Mouse (Mus musculus) limb, embryonic 10.5 days (tissue): Measurements from ENCODE around the gene Rgs6. TPM values are rescaled to one million over a fixed set of nuclear protein-coding genes. Genes with fewer than 3 reads are reported as not detected.

Experiments used
- DNase-seq: peaks from one replicate; pipeline ENCODE4 v3.0.0-alpha.2; 2017; ENCODE audit warnings: low spot score
- H3K27ac ChIP-seq: fragments of 300-500 bp; sonication (generic); 2 replicates; pipeline ENCODE4 v1.5.1; 2016; ENCODE audit warnings: mild to moderate bottlenecking
- H3K27me3 ChIP-seq: fragments of 300-500 bp; sonication (generic); 2 replicates; pipeline ENCODE4 v1.6.1; 2016; ENCODE audit warnings: low read depth, mild to moderate bottlenecking; ENCODE audit not compliant: poor library complexity, severe bottlenecking
- H3K36me3 ChIP-seq: fragments of 300-500 bp; sonication (generic); 2 replicates; pipeline ENCODE4 v1.6.1; 2016; ENCODE audit warnings: mild to moderate bottlenecking, moderate library complexity
- H3K4me1 ChIP-seq: fragments of 300-500 bp; sonication (generic); 2 replicates; pipeline ENCODE4 v1.6.1; 2016
- H3K4me3 ChIP-seq: fragments of 300-500 bp; sonication (generic); 2 replicates; pipeline ENCODE4 v1.5.1; 2016; ENCODE audit warnings: mild to moderate bottlenecking, moderate library complexity
- H3K9me3 ChIP-seq: fragments of 300-500 bp; sonication (generic); replicated peaks from 2 replicates; pipeline ENCODE4 v1.6.1; 2016; ENCODE audit warnings: mild to moderate bottlenecking
- WGBS: fragments of 180-500 bp; shearing (Covaris S2); methylation state at CpG from one replicate; pipeline ENCODE4 v1.1.7; 2016; 5-methylcytosine and 5-hydroxymethylcytosine counted together
- polyA plus RNA-seq: library from polyadenylated mRNA; unstranded; fragments of >200 nt; fragmentation: Nextera tagmentation; extraction: Ambion mirVana; gene quantifications from 2 replicates; pipeline ENCODE4 v1.2.1, GENCODE M21; 2016

The Rgs6 gene
- polyA plus RNA-seq, 1 experiment from 2014 or later, result not detected

DNA sequence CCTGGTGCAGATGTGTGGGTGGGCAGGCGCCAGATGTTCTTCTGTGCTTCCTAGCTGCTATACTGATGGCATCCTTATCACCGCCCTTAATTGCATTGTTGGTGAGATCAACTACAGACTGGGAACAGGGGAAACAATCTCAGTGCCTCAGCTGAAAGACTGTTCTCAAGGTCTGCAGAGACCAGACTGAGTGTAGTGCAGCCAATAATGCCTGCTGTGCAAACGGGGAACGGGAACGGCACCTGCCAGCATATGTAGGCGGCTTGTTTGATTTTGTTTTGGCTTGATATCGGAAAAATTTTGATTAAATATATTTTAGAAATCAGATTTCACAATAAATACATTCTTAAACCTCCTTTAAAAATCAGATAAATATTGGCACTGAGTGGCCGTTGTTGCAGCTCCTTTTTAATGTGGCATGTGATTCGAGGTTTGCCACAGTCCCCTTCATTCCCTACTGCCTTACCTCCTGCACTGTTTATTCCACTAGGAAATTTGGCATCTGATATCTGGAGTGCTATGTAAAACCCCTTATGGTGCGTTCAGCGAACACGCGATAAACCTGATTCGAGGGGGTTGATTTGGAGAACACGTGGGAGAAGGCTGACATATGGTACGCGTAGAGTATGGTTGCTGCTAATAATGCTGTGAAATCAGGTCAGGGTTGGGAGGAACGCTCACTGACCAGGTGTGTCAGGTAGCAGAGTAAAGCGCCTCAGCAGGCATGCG lies 333.4 kb downstream of the Rgs6 start:
- no peak for DNase-seq
- Histone ChIP-seq H3K27ac (no peak overlapping the region), H3K36me3 (no peaks in the 10 kb centered on the region), H3K27me3 (no peaks in the 10 kb centered on the region), H3K4me1 (no peaks in the 10 kb centered on the region), H3K9me3 (no peaks in the 10 kb centered on the region), H3K4me3 (no peak overlapping the region)
- WGBS, result 94% methylated on average over 20 of the region's 20 CpGs

DNA sequence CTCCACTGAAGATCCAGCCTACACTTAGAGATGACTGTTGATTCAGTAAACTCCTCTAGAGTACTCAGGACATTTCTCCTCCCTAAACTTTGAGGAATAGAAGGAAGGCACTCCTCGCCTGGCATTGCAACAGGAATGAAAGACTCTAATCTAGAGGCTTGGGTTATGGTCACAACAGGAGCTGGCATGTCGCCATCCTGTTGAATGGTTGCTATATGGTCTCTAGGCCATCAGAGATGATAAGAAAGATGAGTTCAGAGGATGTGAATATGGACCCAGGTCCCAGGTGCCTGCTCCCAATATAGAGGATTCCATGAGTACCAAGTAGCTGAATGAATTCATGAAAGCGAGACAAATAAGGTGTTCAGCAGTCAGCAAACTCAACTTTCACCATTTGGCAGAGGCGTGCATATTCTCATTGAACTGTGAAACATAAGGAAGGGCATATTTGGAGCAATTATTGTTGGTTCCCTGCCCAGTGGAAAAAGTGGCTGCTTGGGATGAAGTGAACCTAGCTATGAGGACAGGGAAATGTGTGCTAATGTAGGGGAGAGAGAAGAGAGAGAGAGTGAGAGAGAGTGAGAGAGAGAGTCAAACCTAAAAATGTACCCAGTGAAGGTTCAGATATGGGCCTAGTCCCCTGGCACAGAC lies 334.9 kb downstream of the Rgs6 start:
- Histone ChIP-seq H3K27me3 (no peaks in the 10 kb centered on the region), H3K9me3 (no peaks in the 10 kb centered on the region), H3K36me3 (no peaks in the 10 kb centered on the region), H3K27ac (no peak overlapping the region), H3K4me3 (no peak overlapping the region), H3K4me1 (no peaks in the 10 kb centered on the region)
- 96% methylated on average over 4 of the region's 4 CpGs for WGBS
- DNase-seq, result no peak

DNA sequence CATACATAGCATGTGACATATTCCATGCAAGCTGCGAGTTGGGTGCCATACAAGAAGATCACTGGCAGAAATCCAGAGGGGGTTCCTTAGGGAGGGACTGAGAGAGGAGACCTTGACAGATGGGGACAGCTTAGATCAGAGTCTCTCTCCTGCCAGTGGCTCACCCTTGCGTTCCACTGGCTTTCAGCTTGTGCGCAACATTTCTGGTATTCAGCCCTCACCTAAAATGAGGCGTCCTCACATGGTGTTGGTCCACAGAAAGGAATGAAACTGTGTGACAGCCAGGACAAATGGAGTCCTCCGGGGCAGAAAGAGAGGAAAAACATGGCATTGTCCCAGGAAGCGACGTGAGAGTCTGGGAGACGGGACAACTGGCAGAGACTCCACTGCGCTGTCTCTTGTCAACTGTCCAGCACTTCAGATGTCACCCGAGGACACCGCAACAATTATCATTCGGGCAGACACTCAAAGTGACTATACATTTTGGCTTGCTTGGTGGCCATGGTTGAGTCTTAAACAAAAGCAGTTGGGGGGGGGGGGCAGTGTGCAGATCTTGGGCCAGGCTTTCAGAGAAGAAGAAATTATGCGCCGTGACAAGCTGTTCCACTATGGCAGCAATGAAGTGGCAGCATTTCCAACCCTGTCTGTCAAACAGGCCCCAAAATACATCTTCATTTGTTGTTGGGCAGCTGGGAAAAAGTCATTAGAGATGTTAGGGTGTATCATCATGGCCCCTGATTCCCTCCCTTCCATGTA lies 344.8 kb downstream of the Rgs6 start:
- no peaks in the 10 kb centered on the region for H3K27me3 ChIP-seq
- peaks cover 17% of the 10 kb centered on the region for H3K4me1 ChIP-seq
- H3K27ac ChIP-seq, result no peak overlapping the region
- 90% methylated on average over 14 of the region's 14 CpGs for WGBS
- no peaks in the 10 kb centered on the region for H3K9me3 ChIP-seq
- no peak overlapping the region for H3K4me3 ChIP-seq
- DNase-seq, result no peak
- H3K36me3 ChIP-seq, result no peaks in the 10 kb centered on the region

DNA sequence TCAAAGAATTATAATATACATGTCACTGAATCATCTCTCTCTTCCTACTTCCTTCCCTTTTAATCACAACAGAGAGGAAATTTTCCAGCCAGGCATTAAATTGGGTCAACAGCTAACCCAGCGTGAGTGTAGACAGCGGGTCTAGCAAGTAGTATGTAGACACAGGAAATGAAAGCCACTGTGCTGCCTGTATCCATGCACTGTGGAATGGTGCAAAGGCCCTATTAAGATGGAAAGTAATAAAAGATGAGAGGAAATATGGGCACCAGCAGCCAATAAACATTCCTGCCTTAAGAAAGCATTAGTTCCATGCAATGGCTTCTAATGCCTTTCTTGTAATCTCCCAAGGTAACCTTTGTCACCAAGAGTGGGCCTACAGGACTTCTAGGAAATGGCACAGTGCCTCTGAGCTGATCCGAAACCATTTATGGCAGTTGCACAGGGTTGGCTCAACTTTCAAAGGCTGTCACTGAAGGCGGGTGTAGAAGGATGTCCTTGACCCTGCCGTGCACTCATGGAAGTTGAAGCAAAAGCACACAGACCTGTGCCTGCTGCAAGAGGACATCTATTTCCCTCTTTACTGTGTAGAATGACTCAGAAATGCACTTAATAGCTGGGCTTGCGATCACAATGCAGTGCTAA lies 347.1 kb downstream of the Rgs6 start:
- DNase-seq, result no peak
- Histone ChIP-seq H3K27me3 (no peaks in the 10 kb centered on the region), H3K4me3 (no peak overlapping the region), H3K36me3 (no peaks in the 10 kb centered on the region), H3K9me3 (no peaks in the 10 kb centered on the region), H3K27ac (0 out of 2 replicates have a peak overlapping the region, but pooled peaks have one; percentile 25), H3K4me1 (peaks cover 17% of the 10 kb centered on the region)
- WGBS, result 65% methylated on average over 6 of the region's 6 CpGs

DNA sequence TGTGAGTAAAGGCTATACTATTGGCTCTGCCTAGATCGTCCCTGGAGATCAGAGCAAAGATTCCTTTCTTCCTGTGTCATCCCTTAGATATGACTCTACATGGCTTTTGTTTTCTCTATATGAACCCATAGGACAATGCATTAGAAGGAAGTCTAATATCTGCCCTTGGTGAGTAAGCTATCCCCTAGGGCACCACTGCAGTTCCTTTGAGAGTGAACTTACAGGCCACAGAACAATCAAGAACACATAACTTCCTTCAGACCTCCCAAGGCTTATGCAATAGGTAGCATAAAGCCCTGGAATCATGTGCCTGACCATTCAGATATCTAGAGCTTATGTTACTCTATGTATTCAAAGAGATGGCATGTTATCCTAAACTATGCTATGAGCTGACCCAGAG lies 347.7 kb downstream of the Rgs6 start:
- H3K9me3 ChIP-seq, result no peaks in the 10 kb centered on the region
- no peak for DNase-seq
- H3K27ac ChIP-seq, result 0 out of 2 replicates have a peak overlapping the region, but pooled peaks have one; percentile 25
- WGBS, result 93% methylated on average over 1 of the region's 1 CpGs
- no peaks in the 10 kb centered on the region for H3K27me3 ChIP-seq
- peaks cover 17% of the 10 kb centered on the region for H3K4me1 ChIP-seq
- no peak overlapping the region for H3K4me3 ChIP-seq
- H3K36me3 ChIP-seq, result no peaks in the 10 kb centered on the region

DNA sequence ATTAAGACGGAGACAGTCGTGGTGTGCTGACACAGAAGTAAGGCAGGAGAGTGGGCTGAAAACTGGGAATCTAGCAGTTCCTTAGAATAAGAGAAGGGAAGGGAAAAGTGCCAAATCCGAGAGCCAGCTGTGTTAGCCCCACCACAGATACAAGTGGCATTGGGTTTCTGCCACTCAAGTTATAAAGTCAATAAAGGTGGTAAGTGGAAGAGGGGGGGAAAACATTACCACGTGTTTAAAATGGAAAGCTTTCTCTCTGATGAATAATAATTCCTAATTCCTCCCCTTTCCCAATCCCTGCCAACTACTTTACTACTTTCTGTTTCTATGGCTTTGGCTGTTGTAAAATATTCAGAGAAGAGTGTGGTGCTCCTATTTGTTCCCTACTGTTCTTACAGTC lies 352.4 kb downstream of the Rgs6 start:
- 76% methylated on average over 4 of the region's 4 CpGs for WGBS
- DNase-seq, result no peak
- no peak overlapping the region for H3K4me3 ChIP-seq

DNA sequence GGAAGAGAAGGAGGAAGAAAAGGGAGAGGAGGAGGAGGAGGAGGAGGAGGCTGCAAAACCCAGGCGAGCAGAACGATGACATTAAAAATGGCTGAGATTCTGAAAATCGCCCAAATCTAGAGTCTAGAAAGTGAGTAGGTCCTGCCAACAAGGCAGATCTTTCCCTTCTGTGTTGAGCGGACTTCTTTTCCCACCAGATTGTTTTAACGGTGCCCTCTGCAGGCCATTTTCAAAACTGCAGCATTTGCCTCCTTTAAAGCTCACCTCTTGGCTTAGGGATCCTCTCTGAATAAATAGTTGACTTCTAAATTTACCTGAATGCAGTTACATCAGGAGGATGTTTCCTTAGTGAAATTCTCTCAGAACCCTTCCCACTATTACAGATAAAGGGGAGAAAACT lies 358.4 kb downstream of the Rgs6 start:
- Histone ChIP-seq H3K27ac (no peak overlapping the region), H3K4me3 (no peak overlapping the region), H3K27me3 (no peaks in the 10 kb centered on the region), H3K9me3 (no peaks in the 10 kb centered on the region), H3K4me1 (0 out of 2 replicates have a peak, but pooled peaks cover 2% of the 10 kb centered on the region), H3K36me3 (no peaks in the 10 kb centered on the region)
- peak; percentile 78 for DNase-seq
- 22% methylated on average over 5 of the region's 5 CpGs for WGBS

More for the DNA sequence above, 352.4 kb downstream of the Rgs6 start:
- H3K4me1 ChIP-seq, result peaks cover 11% of the 10 kb centered on the region
- H3K36me3 ChIP-seq, result no peaks in the 10 kb centered on the region
- no peak overlapping the region for H3K27ac ChIP-seq
- H3K27me3 ChIP-seq, result no peaks in the 10 kb centered on the region
- H3K9me3 ChIP-seq, result no peaks in the 10 kb centered on the region

DNA sequence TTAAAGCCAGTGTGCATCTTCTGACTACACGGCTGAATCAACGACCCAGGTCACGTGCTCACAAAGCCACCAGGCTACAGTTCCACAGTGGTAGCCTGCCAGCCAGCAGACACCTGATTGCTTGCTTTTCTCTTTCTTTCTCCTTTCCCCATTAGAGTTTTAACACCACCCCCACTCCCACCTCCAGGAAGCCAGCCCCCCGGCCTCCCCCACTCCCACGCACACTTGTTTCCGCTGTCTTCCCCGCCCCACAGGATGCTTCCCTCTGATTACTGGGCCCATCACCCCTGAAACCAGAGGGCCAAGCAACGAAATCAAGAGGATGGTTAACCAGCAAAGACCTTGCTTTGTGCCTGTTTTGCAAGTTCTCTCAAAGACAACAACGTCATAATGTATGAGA lies 373.0 kb downstream of the Rgs6 start:
- Histone ChIP-seq H3K27ac (no peak overlapping the region), H3K27me3 (no peaks in the 10 kb centered on the region)
- 92% methylated on average over 9 of the region's 9 CpGs for WGBS

DNA sequence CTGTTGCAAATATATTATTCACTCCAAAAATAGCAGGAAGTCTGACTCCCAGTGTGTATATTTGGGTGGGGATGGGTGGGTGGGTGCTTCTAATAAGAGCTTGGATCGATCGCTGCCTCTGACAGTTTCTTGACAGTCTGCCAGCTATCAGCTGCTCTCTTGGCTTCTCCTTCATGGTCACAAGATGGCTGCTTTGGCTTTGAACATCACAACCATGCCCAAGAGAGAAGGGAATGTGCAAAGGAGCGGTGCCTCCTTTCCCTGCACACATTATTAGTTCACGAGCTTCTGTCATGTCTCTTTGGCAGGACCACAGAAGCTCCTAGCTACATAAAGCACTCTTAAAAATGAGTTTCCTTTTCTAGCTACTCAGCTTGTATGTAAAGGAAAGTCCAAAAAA lies 373.8 kb downstream of the Rgs6 start:
- H3K27me3 ChIP-seq, result no peaks in the 10 kb centered on the region
- H3K4me3 ChIP-seq, result no peak overlapping the region
- H3K27ac ChIP-seq, result no peak overlapping the region
- no peaks in the 10 kb centered on the region for H3K9me3 ChIP-seq
- WGBS, result 95% methylated on average over 4 of the region's 4 CpGs
- no peaks in the 10 kb centered on the region for H3K36me3 ChIP-seq
- no peak for DNase-seq
- peaks cover 4% of the 10 kb centered on the region; the same call in 1 of the 2 replicates for H3K4me1 ChIP-seq

More for the DNA sequence above, 373.0 kb downstream of the Rgs6 start:
- H3K9me3 ChIP-seq, result no peaks in the 10 kb centered on the region
- DNase-seq, result no peak
- H3K4me3 ChIP-seq, result no peak overlapping the region
- no peaks in the 10 kb centered on the region for H3K36me3 ChIP-seq
- H3K4me1 ChIP-seq, result peaks cover 4% of the 10 kb centered on the region; the same call in 1 of the 2 replicates

DNA sequence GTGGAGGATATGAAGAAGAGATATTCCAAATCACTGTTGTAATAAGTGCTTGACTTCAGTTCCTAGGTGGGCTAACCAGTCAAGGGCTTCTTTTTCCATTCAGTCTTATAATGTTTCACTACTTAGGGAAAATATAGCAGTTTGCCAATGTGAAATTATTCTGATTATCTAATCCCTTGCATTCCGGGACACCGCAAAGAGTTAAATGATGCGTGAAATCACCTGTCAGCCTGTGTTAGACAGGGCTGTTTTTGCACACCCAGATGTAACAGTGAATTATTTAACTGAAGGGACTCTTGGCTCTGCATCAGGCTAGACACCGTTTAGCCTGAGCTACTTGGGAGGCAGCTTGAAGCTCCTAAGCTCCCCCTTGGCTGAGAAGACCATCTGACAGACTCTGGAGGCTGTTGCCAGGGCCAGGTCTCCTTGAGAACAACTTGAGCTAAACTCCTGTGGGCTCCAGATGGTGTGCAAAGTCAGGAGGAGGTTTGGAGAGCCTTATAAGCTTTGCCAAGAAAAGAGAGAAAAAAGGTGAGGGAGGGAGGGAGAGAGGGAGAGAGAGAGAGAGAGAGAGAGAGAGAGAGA lies 382.5 kb downstream of the Rgs6 start:
- H3K27ac ChIP-seq, result no peak overlapping the region
- WGBS, result 89% methylated on average over 4 of the region's 4 CpGs
- no peak for DNase-seq

DNA sequence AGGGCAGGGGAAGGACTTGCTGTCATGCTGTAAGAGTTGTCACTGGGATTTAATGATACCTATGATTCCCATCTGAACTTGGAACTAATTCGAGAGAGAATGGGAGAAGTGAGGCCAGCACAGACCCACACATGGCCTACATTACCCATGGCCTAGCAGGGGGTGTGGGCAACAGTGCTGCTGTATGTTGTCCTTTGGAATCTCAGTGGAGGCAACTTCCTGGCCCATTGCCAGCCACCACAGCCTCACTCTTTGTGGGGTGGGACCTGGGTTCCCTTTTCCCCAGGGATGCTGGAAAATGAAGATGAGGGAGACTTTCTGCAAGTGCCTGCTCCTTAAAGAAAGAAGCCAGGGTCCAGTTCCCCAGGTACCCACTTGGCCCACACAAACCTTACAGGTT lies 383.1 kb downstream of the Rgs6 start:
- Histone ChIP-seq H3K27me3 (no peaks in the 10 kb centered on the region), H3K4me3 (no peak overlapping the region), H3K4me1 (no peaks in the 10 kb centered on the region), H3K9me3 (no peaks in the 10 kb centered on the region), H3K36me3 (no peaks in the 10 kb centered on the region), H3K27ac (no peak overlapping the region)
- DNase-seq, result no peak
- 69% methylated on average over 1 of the region's 1 CpGs for WGBS

More for the DNA sequence above, 382.5 kb downstream of the Rgs6 start:
- Histone ChIP-seq H3K4me1 (no peaks in the 10 kb centered on the region), H3K9me3 (no peaks in the 10 kb centered on the region), H3K4me3 (no peak overlapping the region), H3K27me3 (no peaks in the 10 kb centered on the region), H3K36me3 (no peaks in the 10 kb centered on the region)

DNA sequence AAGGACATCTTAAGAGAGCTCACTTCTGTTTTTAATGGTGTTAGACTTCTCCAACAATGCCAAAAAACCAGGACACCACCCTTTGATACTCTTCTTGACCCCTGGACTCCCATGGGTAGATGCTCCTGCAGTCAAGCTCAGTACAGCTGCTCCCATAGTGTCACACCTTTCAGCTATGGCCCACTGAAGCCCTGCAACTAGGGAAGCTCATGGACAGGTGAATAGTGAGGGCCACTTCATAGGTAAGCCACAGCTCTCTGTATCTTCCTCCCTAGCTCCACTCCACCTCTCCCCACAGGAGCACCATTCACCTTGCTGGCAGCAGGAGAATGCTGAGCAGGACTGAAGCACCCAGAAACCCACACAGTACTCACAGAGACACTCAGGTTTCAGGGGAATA lies 384.6 kb downstream of the Rgs6 start:
- Histone ChIP-seq H3K36me3 (no peaks in the 10 kb centered on the region), H3K9me3 (no peaks in the 10 kb centered on the region), H3K27ac (no peak overlapping the region), H3K4me1 (no peaks in the 10 kb centered on the region), H3K27me3 (no peaks in the 10 kb centered on the region), H3K4me3 (no peak overlapping the region)
- DNase-seq, result no peak
